Mouse (Mus musculus): ENCODE measurements around the gene Mprip. TPM values are rescaled to one million over a fixed set of nuclear protein-coding genes. Genes with fewer than 3 reads are reported as not detected.
"Not testable (repeated sequence)": the region's sequence is repeated elsewhere in the genome, so short reads cannot be mapped to it uniquely, and the experiment has no call there.

Mprip gene
- polyA plus RNA-seq, 1 experiment from 2014 or later, result 28.6 TPM

- H3K4me1 ChIP-seq (replicated peaks), result peaks cover 13% of the 10 kb centered on the region
- not testable (repeated sequence) for DNase-seq (ENCODE audit: low spot score); H3K9me3 ChIP-seq; H3K4me3 ChIP-seq; H3K27me3 ChIP-seq (ENCODE audit: insufficient read depth, poor library complexity, severe bottlenecking); H3K27ac ChIP-seq
- 77% methylated on average over 5 of the region's 5 CpGs for WGBS
- H3K36me3 ChIP-seq, result peaks cover 92% of the 10 kb centered on the region
These were observed 72.5 kb downstream of the Mprip start for GRCm38 (mm10) chr11:59733600-59733999.

- no peak overlapping the region for H3K27ac ChIP-seq
- H3K4me1 ChIP-seq (replicated peaks), result peaks cover 13% of the 10 kb centered on the region
- WGBS, result 96% methylated on average over 1 of the region's 1 CpGs
- H3K27me3 ChIP-seq (ENCODE audit: insufficient read depth, poor library complexity, severe bottlenecking), result no peaks in the 10 kb centered on the region
- no peaks in the 10 kb centered on the region for H3K9me3 ChIP-seq
- peaks cover 92% of the 10 kb centered on the region for H3K36me3 ChIP-seq
- H3K4me3 ChIP-seq, result no peak overlapping the region
- DNase-seq (ENCODE audit: low spot score), result no peak
These were observed 73.2 kb downstream of the Mprip start for GRCm38 (mm10) chr11:59734335-59734734.

- not testable (repeated sequence) for H3K9me3 ChIP-seq
- 85% methylated on average over 4 of the region's 4 CpGs for WGBS
- peaks cover 92% of the 10 kb centered on the region for H3K36me3 ChIP-seq
These were observed 74.8 kb downstream of the Mprip start for GRCm38 (mm10) chr11:59735938-59736337.

GRCm38 (mm10) chr11:59737250-59737649 is 76.1 kb downstream of the Mprip start:
- H3K4me3 ChIP-seq, result no peak overlapping the region
- no peak for DNase-seq (ENCODE audit: low spot score)
- 95% methylated on average over 12 of the region's 12 CpGs for WGBS

More at GRCm38 (mm10) chr11:59735938-59736337, 74.8 kb downstream of the Mprip start:
- H3K4me1 ChIP-seq (replicated peaks), result peaks cover 13% of the 10 kb centered on the region
- H3K27me3 ChIP-seq (ENCODE audit: insufficient read depth, poor library complexity, severe bottlenecking); DNase-seq (ENCODE audit: low spot score); H3K27ac ChIP-seq; H3K4me3 ChIP-seq: not testable (repeated sequence)

GRCm38 (mm10) chr11:59739996-59740395 is 78.9 kb downstream of the Mprip start:
- DNase-seq (ENCODE audit: low spot score), result no peak
- Histone ChIP-seq H3K4me1 (replicated peaks) (no peaks in the 10 kb centered on the region), H3K27ac (no peak overlapping the region), H3K4me3 (no peak overlapping the region), H3K27me3 (ENCODE audit: insufficient read depth, poor library complexity, severe bottlenecking) (no peaks in the 10 kb centered on the region), H3K9me3 (no peaks in the 10 kb centered on the region), H3K36me3 (peaks cover 99% of the 10 kb centered on the region)
- 92% methylated on average over 2 of the region's 2 CpGs for WGBS

More at GRCm38 (mm10) chr11:59737250-59737649, 76.1 kb downstream of the Mprip start:
- Histone ChIP-seq H3K36me3 (peaks cover 93% of the 10 kb centered on the region), H3K27me3 (ENCODE audit: insufficient read depth, poor library complexity, severe bottlenecking) (no peaks in the 10 kb centered on the region), H3K9me3 (no peaks in the 10 kb centered on the region), H3K27ac (no peak overlapping the region), H3K4me1 (replicated peaks) (peaks cover 7% of the 10 kb centered on the region)

- WGBS, result 94% methylated on average over 5 of the region's 5 CpGs
- no peak overlapping the region for H3K4me3 ChIP-seq
- no peaks in the 10 kb centered on the region for H3K4me1 ChIP-seq (replicated peaks)
- no peak for DNase-seq (ENCODE audit: low spot score)
- no peaks in the 10 kb centered on the region for H3K27me3 ChIP-seq (ENCODE audit: insufficient read depth, poor library complexity, severe bottlenecking)
- H3K36me3 ChIP-seq, result peaks cover 89% of the 10 kb centered on the region
- H3K9me3 ChIP-seq, result no peaks in the 10 kb centered on the region
- H3K27ac ChIP-seq, result no peak overlapping the region
These were observed 80.8 kb downstream of the Mprip start for GRCm38 (mm10) chr11:59741915-59742314.

- Histone ChIP-seq H3K4me3 (no peak overlapping the region), H3K27ac (no peak overlapping the region), H3K36me3 (peaks cover 80% of the 10 kb centered on the region), H3K27me3 (ENCODE audit: insufficient read depth, poor library complexity, severe bottlenecking) (no peaks in the 10 kb centered on the region), H3K4me1 (replicated peaks) (no peaks in the 10 kb centered on the region), H3K9me3 (no peaks in the 10 kb centered on the region)
- DNase-seq (ENCODE audit: low spot score), result no peak
- 94% methylated on average over 2 of the region's 2 CpGs for WGBS
These were observed 82.2 kb downstream of the Mprip start for GRCm38 (mm10) chr11:59743307-59743706.

GRCm38 (mm10) chr11:59743712-59744111 is 82.6 kb downstream of the Mprip start:
- H3K27me3 ChIP-seq (ENCODE audit: insufficient read depth, poor library complexity, severe bottlenecking), result no peaks in the 10 kb centered on the region
- no peak overlapping the region for H3K27ac ChIP-seq
- 92% methylated on average over 1 of the region's 1 CpGs for WGBS
- H3K4me1 ChIP-seq (replicated peaks), result no peaks in the 10 kb centered on the region
- H3K9me3 ChIP-seq, result no peaks in the 10 kb centered on the region
- DNase-seq (ENCODE audit: low spot score), result no peak
- peaks cover 79% of the 10 kb centered on the region for H3K36me3 ChIP-seq
- no peak overlapping the region for H3K4me3 ChIP-seq

- H3K4me3 ChIP-seq, result no peak overlapping the region
- H3K9me3 ChIP-seq, result no peaks in the 10 kb centered on the region
- H3K27me3 ChIP-seq (ENCODE audit: insufficient read depth, poor library complexity, severe bottlenecking), result no peaks in the 10 kb centered on the region
- H3K27ac ChIP-seq, result no peak overlapping the region
- H3K4me1 ChIP-seq (replicated peaks), result no peaks in the 10 kb centered on the region
- WGBS, result 96% methylated on average over 4 of the region's 4 CpGs
- H3K36me3 ChIP-seq, result peaks cover 79% of the 10 kb centered on the region
- DNase-seq (ENCODE audit: low spot score), result no peak
These were observed 83.3 kb downstream of the Mprip start for GRCm38 (mm10) chr11:59744374-59744773.

GRCm38 (mm10) chr11:59745851-59746250 is 84.7 kb downstream of the Mprip start:
- H3K9me3 ChIP-seq, result no peaks in the 10 kb centered on the region
- 96% methylated on average over 5 of the region's 5 CpGs for WGBS
- DNase-seq (ENCODE audit: low spot score), result no peak
- H3K36me3 ChIP-seq, result peaks cover 79% of the 10 kb centered on the region
- H3K27ac ChIP-seq, result no peak overlapping the region
- H3K4me3 ChIP-seq, result no peak overlapping the region
- H3K27me3 ChIP-seq (ENCODE audit: insufficient read depth, poor library complexity, severe bottlenecking), result no peaks in the 10 kb centered on the region
- H3K4me1 ChIP-seq (replicated peaks), result no peaks in the 10 kb centered on the region

- Histone ChIP-seq H3K27ac (no peak overlapping the region), H3K9me3 (no peaks in the 10 kb centered on the region), H3K27me3 (ENCODE audit: insufficient read depth, poor library complexity, severe bottlenecking) (no peaks in the 10 kb centered on the region), H3K4me1 (replicated peaks) (no peaks in the 10 kb centered on the region), H3K4me3 (no peak overlapping the region), H3K36me3 (peaks cover 79% of the 10 kb centered on the region)
- peak; percentile 11 for DNase-seq (ENCODE audit: low spot score)
- WGBS, result 80% methylated on average over 2 of the region's 2 CpGs
These were observed 85.5 kb downstream of the Mprip start for GRCm38 (mm10) chr11:59746614-59747013.

GRCm38 (mm10) chr11:59749050-59749449 is 87.9 kb downstream of the Mprip start:
- Histone ChIP-seq H3K36me3 (peaks cover 79% of the 10 kb centered on the region), H3K9me3 (no peaks in the 10 kb centered on the region), H3K4me1 (replicated peaks) (no peaks in the 10 kb centered on the region), H3K4me3 (no peak overlapping the region), H3K27me3 (ENCODE audit: insufficient read depth, poor library complexity, severe bottlenecking) (no peaks in the 10 kb centered on the region), H3K27ac (no peak overlapping the region)
- 92% methylated on average over 3 of the region's 3 CpGs for WGBS
- no peak for DNase-seq (ENCODE audit: low spot score)

- H3K27me3 ChIP-seq (ENCODE audit: insufficient read depth, poor library complexity, severe bottlenecking), result no peaks in the 10 kb centered on the region
- H3K27ac ChIP-seq, result no peak overlapping the region
- H3K9me3 ChIP-seq, result no peaks in the 10 kb centered on the region
- WGBS, result 97% methylated on average over 6 of the region's 6 CpGs
- no peak for DNase-seq (ENCODE audit: low spot score)
- peaks cover 100% of the 10 kb centered on the region for H3K36me3 ChIP-seq
- no peaks in the 10 kb centered on the region for H3K4me1 ChIP-seq (replicated peaks)
- H3K4me3 ChIP-seq, result no peak overlapping the region
These were observed 93.4 kb downstream of the Mprip start for GRCm38 (mm10) chr11:59754504-59754903.

GRCm38 (mm10) chr11:59756351-59756750 is 95.2 kb downstream of the Mprip start:
- peaks cover 100% of the 10 kb centered on the region for H3K36me3 ChIP-seq
- H3K4me3 ChIP-seq, result no peak overlapping the region
- H3K27me3 ChIP-seq (ENCODE audit: insufficient read depth, poor library complexity, severe bottlenecking), result no peaks in the 10 kb centered on the region
- no peaks in the 10 kb centered on the region for H3K4me1 ChIP-seq (replicated peaks)
- no peak for DNase-seq (ENCODE audit: low spot score)
- WGBS, result 65% methylated on average over 4 of the region's 4 CpGs
- H3K9me3 ChIP-seq, result no peaks in the 10 kb centered on the region
- H3K27ac ChIP-seq, result no peak overlapping the region

All from hindbrain, embryonic 10.5 days (tissue).